Mouse (Mus musculus) myocyte (in vitro differentiated cells): ENCODE data around the gene Mtx2.

ENCODE experiments used
- POLR2A ChIP-seq: IDR thresholded peaks from one replicate; pipeline ENCODE4 v1.6.1; 2011; ENCODE audit warnings: low read depth, mild to moderate bottlenecking, control low read depth, moderate library complexity; ENCODE audit not compliant: insufficient read length
- TCF12 ChIP-seq: IDR thresholded peaks from one replicate; pipeline ENCODE4 v1.6.1; 2011; ENCODE audit warnings: mild to moderate bottlenecking, control low read depth; ENCODE audit not compliant: poor library complexity, insufficient read depth, severe bottlenecking
- TCF3 ChIP-seq: IDR thresholded peaks from one replicate; pipeline ENCODE4 v1.6.1; 2011; ENCODE audit warnings: low read depth, control low read depth; ENCODE audit not compliant: insufficient read length

GRCm38 (mm10) chr2:74825371-74825729, 253 bp upstream of the Mtx2 start:
- TF ChIP-seq TCF3 (no peak), TCF12 (no peak), POLR2A (no peak)
